Mouse (Mus musculus) lung, postnatal 14 days (tissue): ENCODE results near the gene Sulf2.
A peak's percentile ranks its signal among the peaks of the same experiment; 100 is the strongest.
"Not testable (repeated sequence)": the region's sequence is repeated elsewhere in the genome, so short reads cannot be mapped to it uniquely, and the experiment has no call there.

Source experiments
- DNase-seq: peaks from one replicate; pipeline ENCODE4 v3.0.0; 2021

The Sulf2 gene

DNA sequence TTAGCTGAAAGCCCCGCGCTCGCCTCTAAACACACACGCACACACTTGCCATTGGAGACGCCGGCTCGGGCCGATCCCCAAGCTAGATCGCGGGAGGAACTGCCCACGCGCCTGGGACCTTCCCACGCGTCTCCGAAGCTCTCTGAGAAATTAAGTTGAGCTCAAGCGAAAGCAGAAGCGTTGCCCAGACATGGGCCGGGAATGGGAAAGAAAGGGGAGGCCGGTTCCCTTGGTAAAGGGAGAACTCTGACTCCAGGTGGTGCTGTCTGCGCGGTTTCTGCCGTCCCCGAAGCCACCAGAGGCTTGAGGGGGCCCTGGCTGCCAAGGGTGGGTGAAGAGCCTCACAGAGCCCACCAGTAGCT lies at the start of gene Sulf2:
Sulf2 (minus strand) TSS at position 210 of the 362 bp plus-strand sequence.
- peak; percentile 78 for DNase-seq

GRCm38 (mm10) chr2:166204174-166204573 lies 48.7 kb upstream of the Sulf2 start:
- no peak for DNase-seq

- no peak for DNase-seq
Observed at GRCm38 (mm10) chr2:166203647-166204046, 48.2 kb upstream of the Sulf2 start.

DNA sequence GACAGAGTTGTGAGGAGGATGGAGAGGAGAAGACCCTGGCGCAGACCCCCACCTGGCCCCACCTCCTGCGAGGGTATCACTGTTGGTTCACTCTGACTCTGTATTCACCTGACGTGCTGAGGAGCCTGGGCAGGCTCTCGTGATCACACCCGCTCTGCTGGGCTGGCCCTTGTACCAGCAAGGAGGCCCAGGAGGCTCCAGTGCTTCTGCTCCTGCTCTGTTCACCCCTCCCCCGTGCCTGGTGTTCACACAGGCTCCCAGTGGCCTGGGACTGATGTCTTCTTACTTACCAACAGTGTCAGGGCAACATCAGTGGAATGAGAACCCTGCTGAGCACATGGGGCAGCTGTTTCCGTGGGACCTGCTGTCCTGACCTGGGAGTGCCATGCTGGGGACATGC lies 42.5 kb upstream of the Sulf2 start:
- DNase-seq = no peak

DNA sequence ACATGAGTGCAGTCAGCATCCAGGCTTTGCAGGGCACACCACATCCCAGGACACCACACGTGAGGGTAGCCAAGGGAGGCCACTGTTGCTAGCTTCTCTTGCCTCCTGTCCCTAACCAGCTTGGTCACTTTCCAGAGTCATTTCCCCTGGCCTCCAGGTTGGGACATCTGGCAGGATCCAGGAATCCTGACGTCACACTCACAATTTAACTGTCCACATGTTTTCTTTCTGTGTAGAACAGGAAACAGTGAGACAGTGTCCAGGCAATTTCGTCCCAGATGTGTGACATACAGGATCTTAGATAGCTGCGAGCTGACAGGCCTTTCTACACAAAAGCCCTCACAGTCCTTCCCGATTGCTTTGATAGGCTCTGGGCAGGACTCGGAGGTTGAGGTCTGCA lies 41.6 kb upstream of the Sulf2 start:
- DNase-seq = no peak

DNA sequence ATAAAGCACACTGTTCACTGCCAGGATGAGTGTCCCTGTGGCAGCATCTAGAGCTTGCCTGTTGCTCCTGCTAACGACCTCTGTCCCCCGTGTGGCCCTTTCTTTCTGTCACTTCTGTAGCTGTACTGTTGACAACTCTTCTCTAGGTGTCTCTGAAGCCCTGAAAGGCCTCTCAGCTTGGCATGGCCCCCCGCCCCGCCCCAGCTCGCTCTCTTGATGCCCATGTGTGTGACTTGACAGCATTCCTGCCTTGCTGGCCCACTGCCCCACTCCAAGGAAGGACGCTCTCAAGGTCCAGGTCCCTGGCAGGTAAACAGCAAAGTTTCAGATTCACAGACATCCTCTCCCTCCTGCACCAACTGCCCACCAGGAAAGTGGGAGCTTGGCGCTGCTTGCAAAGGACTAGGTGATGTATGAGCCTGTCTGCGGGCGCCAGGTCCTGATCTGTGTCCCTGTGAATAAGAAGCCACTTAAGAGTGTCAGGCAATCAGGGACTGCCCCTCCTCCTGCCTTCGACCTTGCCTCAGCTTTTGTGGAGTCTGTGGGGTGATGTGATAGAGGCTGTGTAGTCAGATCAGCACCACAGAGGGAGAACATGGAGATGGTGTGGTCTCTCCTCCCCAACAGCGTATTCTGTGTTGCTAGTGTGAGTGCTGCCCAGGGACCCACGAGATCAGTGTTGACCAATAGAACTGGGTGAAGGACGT lies 40.8 kb upstream of the Sulf2 start:
- no peak for DNase-seq

- no peak for DNase-seq
Observed at GRCm38 (mm10) chr2:166195041-166195440, 39.6 kb upstream of the Sulf2 start.

- no peak for DNase-seq
Observed at GRCm38 (mm10) chr2:166194112-166194758, 38.8 kb upstream of the Sulf2 start.

GRCm38 (mm10) chr2:166193509-166193908 lies 38.0 kb upstream of the Sulf2 start:
- DNase-seq = no peak

DNA sequence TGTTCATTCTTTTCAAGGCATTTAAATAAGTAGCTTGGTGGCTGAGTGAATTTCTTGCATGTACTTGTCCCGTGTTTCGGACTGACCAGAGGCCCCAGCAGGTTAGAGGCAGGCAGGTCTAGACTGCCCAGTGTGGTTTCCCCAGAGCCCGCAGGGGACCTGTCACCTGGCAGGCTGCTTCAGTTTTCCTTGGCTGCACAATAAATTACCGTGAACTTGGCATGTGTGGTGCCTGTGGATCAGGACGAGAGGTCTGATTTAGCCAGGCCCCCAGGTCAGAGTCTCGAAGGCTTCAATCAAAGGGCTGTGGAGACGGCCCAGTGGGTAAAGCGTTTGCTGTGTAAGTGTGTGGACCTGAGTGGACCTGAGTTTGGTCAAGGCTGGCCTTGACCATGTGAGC lies 35.4 kb upstream of the Sulf2 start:
- DNase-seq = no peak

DNA sequence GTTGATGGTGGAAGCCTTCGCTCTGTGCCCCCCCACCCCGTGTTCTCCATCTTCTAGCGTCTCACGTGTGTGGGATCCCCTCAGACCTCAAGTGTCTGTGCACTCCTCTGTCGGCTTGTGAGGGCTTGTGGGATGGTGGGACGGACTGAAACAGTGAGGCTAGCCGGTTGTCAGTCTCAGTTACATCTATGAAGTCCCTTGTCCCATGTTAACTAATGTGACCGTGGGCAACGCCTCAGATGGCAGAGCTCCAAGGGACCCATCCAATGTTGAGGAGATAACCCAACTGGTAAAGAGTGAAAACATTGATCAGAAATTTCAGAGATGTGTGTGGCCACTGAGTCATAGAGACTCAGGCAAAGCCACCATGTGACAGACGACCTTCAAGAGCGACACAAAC lies 33.7 kb upstream of the Sulf2 start:
- DNase-seq = no peak

- DNase-seq = not testable (repeated sequence)
Observed at GRCm38 (mm10) chr2:166187874-166188453, 32.5 kb upstream of the Sulf2 start.

- not testable (repeated sequence) for DNase-seq
Observed at GRCm38 (mm10) chr2:166187319-166187718, 31.9 kb upstream of the Sulf2 start.

GRCm38 (mm10) chr2:166186244-166186948 lies 30.9 kb upstream of the Sulf2 start:
- DNase-seq = no peak

DNA sequence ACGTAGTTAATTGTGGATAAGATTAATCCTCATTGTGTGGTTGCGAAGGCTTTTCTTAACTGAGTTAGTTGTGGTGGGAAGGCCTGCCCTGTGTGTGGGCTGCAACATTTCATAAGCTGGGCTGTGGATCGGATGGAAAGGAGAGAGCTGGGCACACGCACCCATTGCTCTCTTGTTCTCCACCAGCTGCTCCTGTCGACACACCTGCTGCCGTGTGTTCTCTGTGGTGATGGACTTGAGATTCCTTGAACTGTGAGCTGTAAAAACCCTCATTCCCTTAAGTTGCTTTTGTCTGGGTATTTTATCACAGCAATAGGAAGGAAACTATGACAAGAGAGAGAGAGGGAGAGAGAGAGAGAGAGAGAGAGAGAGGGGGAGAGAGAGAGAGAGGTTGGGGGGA lies 30.3 kb upstream of the Sulf2 start:
- DNase-seq = no peak

GRCm38 (mm10) chr2:166184417-166184816 lies 29.0 kb upstream of the Sulf2 start:
- no peak for DNase-seq

DNA sequence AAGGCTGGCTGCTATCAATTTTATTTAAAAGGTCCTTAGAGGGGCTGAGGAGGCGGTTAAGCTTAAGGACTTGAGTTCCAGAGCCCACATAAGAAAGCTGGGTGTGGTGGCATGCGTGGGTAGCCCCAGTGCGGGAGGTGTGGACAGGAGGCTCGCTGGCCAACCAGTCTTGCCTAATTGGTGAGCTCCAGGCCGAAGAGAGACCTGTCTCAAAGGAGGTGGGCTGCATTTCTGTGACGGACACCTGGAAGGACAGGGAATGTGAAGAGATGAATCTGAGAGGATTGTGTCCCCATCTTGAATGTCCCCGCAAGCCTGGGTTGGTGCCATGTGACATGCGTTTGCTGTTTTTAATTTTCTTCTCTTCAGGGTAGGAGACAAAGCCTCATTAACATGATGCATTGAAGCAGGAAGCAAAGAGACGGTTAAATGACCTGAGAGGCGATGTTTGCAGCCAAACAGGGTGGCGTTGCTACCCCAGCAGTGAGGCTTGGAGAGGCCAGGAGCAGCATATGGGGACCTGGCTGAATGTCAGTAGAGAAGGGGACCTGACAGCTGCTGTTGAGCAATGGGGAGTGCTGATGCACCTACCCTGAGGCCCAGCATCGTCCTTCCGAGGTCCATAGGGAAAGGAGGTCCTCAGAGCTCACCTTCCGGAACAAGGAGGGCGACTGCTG lies 26.7 kb upstream of the Sulf2 start:
- DNase-seq = no peak

DNA sequence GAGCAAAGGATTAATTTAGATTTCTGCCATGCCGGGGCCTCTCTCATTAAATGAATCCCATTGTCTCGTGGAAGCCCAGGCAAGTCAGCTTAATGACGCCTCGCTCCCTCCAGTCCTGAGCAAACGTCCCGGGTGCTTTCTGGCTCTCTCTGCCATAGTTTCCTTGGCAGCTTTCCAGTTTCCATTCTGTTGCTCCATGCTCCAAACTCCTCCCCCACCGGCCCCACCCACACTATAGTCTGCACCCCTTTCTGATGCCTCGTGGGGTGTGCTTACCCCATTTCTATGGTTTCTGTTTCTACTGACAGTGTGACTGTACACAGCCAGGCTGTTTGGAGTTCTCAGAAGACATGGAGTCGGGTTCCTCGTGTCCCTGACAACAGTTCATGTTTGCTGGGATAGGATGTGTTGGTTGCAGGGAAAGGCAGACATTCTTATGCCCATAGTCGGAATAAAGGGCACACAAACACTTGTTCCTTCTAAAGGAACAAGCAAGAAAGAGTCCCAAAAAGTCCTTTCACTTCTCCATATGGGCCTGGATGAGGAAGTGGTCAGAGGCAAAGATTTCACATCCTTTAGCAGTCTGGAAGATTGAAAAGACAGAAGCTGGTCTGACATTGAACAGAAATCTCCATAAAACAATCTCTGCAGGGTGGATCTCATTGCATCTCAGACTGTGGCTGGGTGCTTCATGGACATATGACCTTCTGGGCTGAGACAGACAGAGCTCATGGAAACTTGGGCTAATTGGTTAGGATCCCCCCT lies 25.5 kb upstream of the Sulf2 start:
- DNase-seq = peak; percentile 77

GRCm38 (mm10) chr2:166180136-166180649 lies 24.7 kb upstream of the Sulf2 start:
- DNase-seq = no peak

GRCm38 (mm10) chr2:166179457-166180101 lies 24.1 kb upstream of the Sulf2 start:
- DNase-seq = peak; percentile 11

DNA sequence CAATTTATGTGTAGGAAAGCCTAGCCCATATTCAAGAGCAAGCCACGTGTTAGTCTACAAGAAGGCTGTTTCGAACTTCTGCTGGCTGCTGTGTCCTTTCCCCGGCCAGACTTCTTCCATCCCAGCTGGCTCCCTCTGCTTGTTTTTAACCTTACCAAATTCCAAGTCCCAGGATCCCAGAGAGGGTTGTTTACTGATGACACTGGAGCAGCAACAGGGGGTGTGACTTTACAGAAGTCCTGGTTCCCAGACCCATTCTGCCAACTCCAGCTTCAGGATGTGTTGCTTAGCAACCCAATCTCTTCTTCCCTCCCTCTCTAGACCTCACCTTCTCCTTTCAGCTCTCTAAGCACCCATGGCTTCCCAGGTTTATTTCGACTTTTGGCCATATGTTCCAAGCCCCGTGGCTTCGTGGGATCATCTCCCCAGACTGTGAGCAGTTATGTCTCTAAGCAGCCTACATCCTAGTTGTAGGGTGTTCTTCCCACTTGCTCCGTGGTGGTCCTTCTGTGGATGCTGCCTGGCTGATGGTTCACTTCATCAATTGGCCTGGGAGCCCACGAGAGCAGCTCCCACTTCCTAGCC lies 20.2 kb upstream of the Sulf2 start:
- no peak for DNase-seq
